Mouse (Mus musculus) E14TG2a.4 (cell line): Measurements from ENCODE around the gene Garem2.

ENCODE experiments used
- CTCF ChIP-seq: conservative IDR thresholded peaks from 2 replicates; pipeline ENCODE4 v1.5.1; 2014; ENCODE audit warnings: low read length
- POU5F1 ChIP-seq: IDR thresholded peaks from 2 replicates; pipeline ENCODE4 v1.6.1; 2014; ENCODE audit warnings: low read length, borderline replicate concordance

GRCm38 (mm10) chr5:30127921-30128597 lies 23.1 kb downstream of the Garem2 start:
- TF ChIP-seq CTCF, result no peak
- no peak for TF ChIP-seq POU5F1
